ENCODE assay signal across 23 mouse cellular contexts in genomic region chr5:113690866-113691265, GRCm38 (mm10). TPM values are rescaled to one million over a fixed set of nuclear protein-coding genes. Genes with fewer than 3 reads are reported as not detected.
DNase-seq lines count a peak whose midpoint lies in the region; ATAC-seq and TF ChIP-seq lines count a peak whose summit lies in the region.
"Had no signal": no experiment of that assay in that cellular context is flagged by ENCODE, and none has a peak within 500 bp of the region (broad histone marks: within the 10 kb centered on the region; RNA-seq: fewer than 3 reads in every experiment).

No protein-coding gene starts in this region.

- no peak overlapping the region for H3K9ac ChIP-seq in hindbrain, postnatal 0 days (replicated peaks; ENCODE audit: low read length)
- H3K9ac ChIP-seq in neural tube, embryonic 15.5 days (replicated peaks) = no peak overlapping the region
- H3K9ac ChIP-seq: heart, embryonic 12.5 days; intestine, embryonic 15.5 days; limb, embryonic 12.5 days; liver, embryonic 14.5 days had no signal

- H3K27ac ChIP-seq in cerebellum, adult 2 months (ENCODE audit: insufficient read depth, low read length) = peak overlapping the region; percentile 71; the same call in 1 of the 2 replicates
- H3K27ac ChIP-seq in hindbrain, postnatal 0 days = peak overlapping the region; percentile 12; the same call in 1 of the 2 replicates
- peak overlapping the region; percentile 72 for H3K27ac ChIP-seq in neural tube, embryonic 15.5 days (replicated peaks)
- H3K27ac ChIP-seq: intestine, embryonic 15.5 days; limb, embryonic 12.5 days; liver, embryonic 14.5 days had no signal

- no peaks in the 10 kb centered on the region for H3K36me3 ChIP-seq in megakaryocyte, embryonic 14.5 days (replicated peaks; ENCODE audit: low read length)
- no peaks in the 10 kb centered on the region for H3K36me3 ChIP-seq in hindbrain, postnatal 0 days (ENCODE audit: insufficient read depth, low read length)
- H3K36me3 ChIP-seq in neural tube, embryonic 15.5 days = no peaks in the 10 kb centered on the region
- H3K36me3 ChIP-seq: heart, embryonic 12.5 days; intestine, embryonic 15.5 days; limb, embryonic 12.5 days had no signal

- WGBS in cerebellum, adult 2 months = 98% methylated on average over 2 of the region's 2 CpGs
- 91% methylated on average over 2 of the region's 2 CpGs for WGBS in hindbrain, postnatal 0 days
- 94% methylated on average over 2 of the region's 2 CpGs for WGBS in neural tube, embryonic 15.5 days

- no peak for TF ChIP-seq POLR2A in cerebellum, adult 2 months (IDR thresholded peaks at IDR 0.05; ENCODE audit: borderline replicate concordance, insufficient read depth, low read length)

- H3K4me1 ChIP-seq in cerebellum, adult 2 months (ENCODE audit: control insufficient read depth, insufficient read depth, low read length) = peaks cover 23% of the 10 kb centered on the region
- no peaks in the 10 kb centered on the region; the same call in 1 of the 2 replicates for H3K4me1 ChIP-seq in megakaryocyte, embryonic 14.5 days
- H3K4me1 ChIP-seq in hindbrain, postnatal 0 days (ENCODE audit: insufficient read depth, low read length) = peaks cover 17% of the 10 kb centered on the region; the same call in 1 of the 2 replicates
- H3K4me1 ChIP-seq in neural tube, embryonic 15.5 days = peaks cover 39% of the 10 kb centered on the region
- H3K4me1 ChIP-seq: heart, embryonic 12.5 days had no signal

- H3K4me2 ChIP-seq in hindbrain, postnatal 0 days (ENCODE audit: low read depth, low read length) = no peak overlapping the region
- no peak overlapping the region for H3K4me2 ChIP-seq in neural tube, embryonic 15.5 days
- H3K4me2 ChIP-seq: heart, embryonic 12.5 days; intestine, embryonic 15.5 days; limb, embryonic 12.5 days had no signal

- no peaks in the 10 kb centered on the region for H3K27me3 ChIP-seq in cerebellum, adult 2 months (ENCODE audit: control insufficient read depth, insufficient read depth, low read length)
- H3K27me3 ChIP-seq in megakaryocyte, embryonic 14.5 days (replicated peaks) = peaks cover 8% of the 10 kb centered on the region
- no peaks in the 10 kb centered on the region for H3K27me3 ChIP-seq in hindbrain, postnatal 0 days (ENCODE audit: insufficient read depth, low read length)
- no peaks in the 10 kb centered on the region for H3K27me3 ChIP-seq in neural tube, embryonic 15.5 days (replicated peaks)
- H3K27me3 ChIP-seq: intestine, embryonic 15.5 days; limb, embryonic 12.5 days had no signal

- peaks cover 16% of the 10 kb centered on the region for H3K9me3 ChIP-seq in megakaryocyte, embryonic 14.5 days
- H3K9me3 ChIP-seq in hindbrain, postnatal 0 days (ENCODE audit: low read length) = no peaks in the 10 kb centered on the region
- no peaks in the 10 kb centered on the region for H3K9me3 ChIP-seq in neural tube, embryonic 15.5 days (replicated peaks)
- H3K9me3 ChIP-seq: intestine, embryonic 15.5 days had no signal

- no peak for DNase-seq in cerebellum, adult 2 months
- no peak for DNase-seq in cerebellum, adult 9-11 months
- no peak for DNase-seq in hindbrain, postnatal 0 days (ENCODE audit: low spot score)
- DNase-seq in ovary, postnatal 36 days (ENCODE audit: low spot score) = no peak
- DNase-seq in kidney, adult 11 months = no peak
- DNase-seq: adrenal gland, adult 2 months; kidney, postnatal 10 days; right cerebral cortex, postnatal 4 days; thymus, postnatal 14 days had no signal

- no peak for TF ChIP-seq CTCF in cerebellum, adult 2 months (IDR thresholded peaks at IDR 0.05; ENCODE audit: borderline replicate concordance, insufficient read depth, low read depth, low read length)
- no peak for TF ChIP-seq CTCF in hindbrain, postnatal 0 days (IDR thresholded peaks at IDR 0.05; ENCODE audit: low read depth)

- no peak for ATAC-seq in megakaryocyte, adult 5-6 weeks (ENCODE audit: poor library complexity, severe bottlenecking)
- 0 out of 2 replicates have a peak, but pooled peaks have one; percentile 14 for ATAC-seq in hindbrain, postnatal 0 days
- ATAC-seq in neural tube, embryonic 15.5 days (ENCODE audit: low FRiP score) = no peak
- ATAC-seq: CD4-positive, CD25-positive, alpha-beta regulatory T cell, adult 4 months; intestine, embryonic 15.5 days had no signal

- no peak overlapping the region for H3K4me3 ChIP-seq in cerebellum, adult 2 months (replicated peaks; ENCODE audit: insufficient read depth, low read depth, low read length)
- peak overlapping the region; percentile 52 for H3K4me3 ChIP-seq in megakaryocyte, embryonic 14.5 days (replicated peaks)
- no peak overlapping the region for H3K4me3 ChIP-seq in hindbrain, postnatal 0 days (ENCODE audit: low read length)
- H3K4me3 ChIP-seq in neural tube, embryonic 15.5 days (replicated peaks) = no peak overlapping the region
- H3K4me3 ChIP-seq: heart, embryonic 12.5 days; intestine, embryonic 15.5 days; limb, embryonic 12.5 days had no signal

RNA-seq across cellular contexts. Expression of gene 1700069L16Rik, which starts 33.7 kb away (rescaled TPM):
- 0.29 and 0.39 TPM in 2 replicates for polyA plus RNA-seq in cerebellum, adult 2 months (2012; rRNA removed)
- not detected in 2 replicates for polyA plus RNA-seq in megakaryocyte, embryonic 14.5 days (2012; ENCODE audit: insufficient read depth, low replicate concordance)
- not detected in 2 replicates for total RNA-seq in megakaryocyte, adult 5-6 weeks (2015)
- total RNA-seq in megakaryocyte, adult 5-6 weeks (2017) = not detected in 2 replicates
- total RNA-seq in hindbrain, postnatal 0 days (2014; rRNA removed) = not detected in 2 replicates
- polyA plus RNA-seq in hindbrain, postnatal 0 days (2015; fragmentation: Nextera tagmentation; extraction: Ambion mirVana) = not detected in 2 replicates
- not detected in 2 replicates for polyA plus RNA-seq in neural tube, embryonic 15.5 days (2015; fragmentation: Nextera tagmentation; extraction: Ambion mirVana)
- total RNA-seq: adrenal gland, adult 2 months; gastrocnemius, adult 18-20 months; heart, postnatal 25 days; left cerebral cortex, adult 8-10 months; megakaryocyte progenitor cell, adult 5-6 weeks had no signal
- polyA plus RNA-seq: adrenal gland, adult 2 months; CD4-positive, CD25-positive, alpha-beta regulatory T cell, adult 4 months; gonadal fat pad, adult 2 months; heart, embryonic 12.5 days; intestine, embryonic 15.5 days; limb, embryonic 12.5 days; liver, embryonic 14.5 days; lung, embryonic 16.5 days had no signal

RNA-seq across cellular contexts. Expression of gene Cmklr1, which starts 40.6 kb away (rescaled TPM):
- 2.2 and 3.0 TPM in 2 replicates for polyA plus RNA-seq in cerebellum, adult 2 months (2012; rRNA removed)
- 4.3 TPM in 1 of 2 replicates, not detected in the other for polyA plus RNA-seq in megakaryocyte, embryonic 14.5 days (2012; ENCODE audit: insufficient read depth, low replicate concordance)
- 1.9 and 2.1 TPM in 2 replicates for total RNA-seq in megakaryocyte, adult 5-6 weeks (2015)
- total RNA-seq in megakaryocyte, adult 5-6 weeks (2017) = 0.41 and 2.2 TPM in 2 replicates
- 4.8 and 9.7 TPM in 2 replicates for total RNA-seq in hindbrain, postnatal 0 days (2014; rRNA removed)
- polyA plus RNA-seq in hindbrain, postnatal 0 days (2015; fragmentation: Nextera tagmentation; extraction: Ambion mirVana) = 0.91 and 1.6 TPM in 2 replicates
- 2.9 and 3.2 TPM in 2 replicates for polyA plus RNA-seq in neural tube, embryonic 15.5 days (2015; fragmentation: Nextera tagmentation; extraction: Ambion mirVana)
- polyA plus RNA-seq: CD4-positive, CD25-positive, alpha-beta regulatory T cell, adult 4 months had no signal

RNA-seq across cellular contexts. Expression of gene Ficd, which starts 44.7 kb away (rescaled TPM):
- polyA plus RNA-seq in cerebellum, adult 2 months (2012; rRNA removed) = 15.3 and 16.1 TPM in 2 replicates
- polyA plus RNA-seq in megakaryocyte, embryonic 14.5 days (2012; ENCODE audit: insufficient read depth, low replicate concordance) = 1.2 and 2.4 TPM in 2 replicates
- 3.9 and 4.2 TPM in 2 replicates for total RNA-seq in megakaryocyte, adult 5-6 weeks (2015)
- 2.5 and 2.8 TPM in 2 replicates for total RNA-seq in megakaryocyte, adult 5-6 weeks (2017)
- total RNA-seq in hindbrain, postnatal 0 days (2014; rRNA removed) = 11.7 and 12.0 TPM in 2 replicates
- polyA plus RNA-seq in hindbrain, postnatal 0 days (2015; fragmentation: Nextera tagmentation; extraction: Ambion mirVana) = 8.6 and 8.7 TPM in 2 replicates
- polyA plus RNA-seq in neural tube, embryonic 15.5 days (2015; fragmentation: Nextera tagmentation; extraction: Ambion mirVana) = 9.6 and 11.1 TPM in 2 replicates

Comparison
In these comparisons a context has a peak if more than half of its experiments do, and no peak if none do; other contexts are left out.
1. H3K27ac ChIP-seq: peak in every context shown above with its lines; median percentile 72 in neural tube, embryonic 15.5 days; 71 in cerebellum, adult 2 months; 12 in hindbrain, postnatal 0 days.